Mouse (Mus musculus) G1E (cell line): ENCODE measurements around the gene Scn2a.

Experiments used
- CTCF ChIP-seq: IDR thresholded peaks from 2 replicates; pipeline ENCODE4 v1.5.1; 2012; ENCODE audit warnings: low read depth, low read length, inconsistent platforms, mixed read lengths
- GATA1 ChIP-seq: IDR thresholded peaks from 2 replicates; pipeline ENCODE4 v1.6.1; 2012; ENCODE audit warnings: borderline replicate concordance, low read length, inconsistent platforms, mixed read lengths

DNA sequence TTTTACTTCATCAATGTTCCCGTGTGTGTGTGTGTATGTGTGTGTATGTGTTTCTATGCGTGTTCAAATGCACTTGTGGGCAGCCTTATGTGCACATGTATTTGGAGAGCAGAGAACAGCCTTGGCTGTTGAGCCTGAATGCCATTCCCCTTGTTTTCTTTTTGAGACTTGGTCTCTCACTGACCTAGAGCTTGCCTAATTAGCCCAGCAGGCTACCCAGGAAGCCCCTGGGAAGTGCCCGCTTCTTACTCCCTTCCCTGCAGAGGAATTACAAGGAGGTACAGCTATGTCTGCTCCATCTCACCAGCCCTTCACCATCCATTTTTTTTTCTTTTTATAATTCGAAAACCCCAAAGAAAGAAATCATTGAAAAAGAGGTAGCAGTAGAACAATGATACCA lies 44.6 kb downstream of the Scn2a start:
- TF ChIP-seq GATA1, result no peak
- TF ChIP-seq CTCF, result no peak
